In genomic region chr13:52389271-52389670, GRCm38 (mm10) we compare ENCODE assay signal across 19 mouse cellular contexts.
DNase-seq lines count a peak whose midpoint lies in the region; ATAC-seq lines count a peak whose summit lies in the region.
"Had no signal": no experiment of that assay in that cellular context is flagged by ENCODE, and none has a peak within 500 bp of the region (broad histone marks: within the 10 kb centered on the region; RNA-seq: fewer than 3 reads in every experiment).

No protein-coding gene starts in this region.

- DNase-seq in cerebellum, adult 11-12 months, result peak; percentile 67
- no peak for DNase-seq in cerebellum, postnatal 4 days (ENCODE audit: low spot score in 2 of 2)
- peak; percentile 57 for DNase-seq in heart, embryonic 10.5 days (ENCODE audit: low spot score)
- DNase-seq in cerebellum, adult 9-11 months, result peak; percentile 72
- no peak for DNase-seq in ovary, postnatal 14 days (ENCODE audit: low spot score)
- DNase-seq in urinary bladder, postnatal 14 days (ENCODE audit: low spot score), result no peak
- DNase-seq: adrenal gland, postnatal 14 days; gastrocnemius, adult 2 months; gastrocnemius, postnatal 25 days; kidney, adult 2 months had no signal

- no peak overlapping the region for H3K4me3 ChIP-seq in heart, embryonic 10.5 days
- H3K4me3 ChIP-seq in heart, embryonic 11.5 days (ENCODE audit: low read depth, low read length), result no peak overlapping the region
- H3K4me3 ChIP-seq: embryonic facial prominence, embryonic 13.5 days; forebrain, embryonic 13.5 days; gastrocnemius, adult 2 months; heart, embryonic 12.5 days; hindbrain, embryonic 10.5 days had no signal

- H3K4me1 ChIP-seq in heart, embryonic 10.5 days, result no peaks in the 10 kb centered on the region
- H3K4me1 ChIP-seq in heart, embryonic 11.5 days (ENCODE audit: control insufficient read depth, insufficient read depth, low read length), result no peaks in the 10 kb centered on the region
- H3K4me1 ChIP-seq: embryonic facial prominence, embryonic 13.5 days; forebrain, embryonic 13.5 days; heart, embryonic 12.5 days; hindbrain, embryonic 10.5 days had no signal

- no peak overlapping the region for H3K4me2 ChIP-seq in heart, embryonic 11.5 days
- H3K4me2 ChIP-seq: embryonic facial prominence, embryonic 13.5 days; forebrain, embryonic 13.5 days; heart, embryonic 12.5 days; hindbrain, embryonic 14.5 days had no signal

- no peaks in the 10 kb centered on the region for H3K36me3 ChIP-seq in heart, embryonic 10.5 days
- H3K36me3 ChIP-seq in heart, embryonic 11.5 days (ENCODE audit: control insufficient read depth, insufficient read depth, low read length), result no peaks in the 10 kb centered on the region
- H3K36me3 ChIP-seq: embryonic facial prominence, embryonic 13.5 days; heart, embryonic 12.5 days; hindbrain, embryonic 10.5 days had no signal

- H3K27ac ChIP-seq in heart, embryonic 10.5 days, result no peak overlapping the region
- H3K27ac ChIP-seq in heart, embryonic 11.5 days (ENCODE audit: low read depth, low read length), result no peak overlapping the region
- H3K27ac ChIP-seq: embryonic facial prominence, embryonic 13.5 days; forebrain, embryonic 13.5 days; gastrocnemius, adult 2 months; hindbrain, embryonic 10.5 days; hindbrain, embryonic 14.5 days had no signal

- no peaks in the 10 kb centered on the region for H3K27me3 ChIP-seq in heart, embryonic 10.5 days (ENCODE audit: insufficient read depth, poor library complexity, severe bottlenecking)
- no peaks in the 10 kb centered on the region for H3K27me3 ChIP-seq in heart, embryonic 11.5 days (ENCODE audit: control insufficient read depth, insufficient read depth, low read length)
- H3K27me3 ChIP-seq: embryonic facial prominence, embryonic 13.5 days; forebrain, embryonic 13.5 days; heart, embryonic 12.5 days had no signal

- peaks cover 6% of the 10 kb centered on the region for H3K9me3 ChIP-seq in heart, embryonic 10.5 days
- H3K9me3 ChIP-seq in heart, embryonic 11.5 days (replicated peaks; ENCODE audit: control insufficient read depth, low read length), result 0 out of 2 replicates have a peak, but pooled peaks cover 2% of the 10 kb centered on the region
- H3K9me3 ChIP-seq: embryonic facial prominence, embryonic 13.5 days had no signal

- ATAC-seq in heart, embryonic 11.5 days (replicated peaks; ENCODE audit: insufficient number of reproducible peaks, low FRiP score, low TSS enrichment), result no peak
- ATAC-seq: activated CD4-positive, CD25-positive, alpha-beta regulatory T cell, adult 4 months; forebrain, embryonic 13.5 days; intestine, embryonic 16.5 days; Patski had no signal

- WGBS in heart, embryonic 10.5 days, result 80% methylated on average over 5 of the region's 5 CpGs
- WGBS in heart, embryonic 11.5 days (ENCODE audit: insufficient replicate concordance), result 81% methylated on average over 5 of the region's 5 CpGs

- no peak overlapping the region for H3K9ac ChIP-seq in heart, embryonic 11.5 days (ENCODE audit: low read depth, low read length)
- H3K9ac ChIP-seq: embryonic facial prominence, embryonic 13.5 days; forebrain, embryonic 13.5 days; heart, embryonic 12.5 days; hindbrain, embryonic 14.5 days had no signal

Comparison
In these comparisons a context has a peak if more than half of its experiments do, and no peak if none do; other contexts are left out.
1. DNase-seq: peak in cerebellum, adult 11-12 months (single experiment), heart, embryonic 10.5 days (single experiment) and cerebellum, adult 9-11 months (single experiment); none in cerebellum, postnatal 4 days (0 of 2), ovary, postnatal 14 days (single experiment) and urinary bladder, postnatal 14 days (single experiment).